Mouse (Mus musculus): Measurements from ENCODE around the gene Myom1.

The Myom1 gene

DNA sequence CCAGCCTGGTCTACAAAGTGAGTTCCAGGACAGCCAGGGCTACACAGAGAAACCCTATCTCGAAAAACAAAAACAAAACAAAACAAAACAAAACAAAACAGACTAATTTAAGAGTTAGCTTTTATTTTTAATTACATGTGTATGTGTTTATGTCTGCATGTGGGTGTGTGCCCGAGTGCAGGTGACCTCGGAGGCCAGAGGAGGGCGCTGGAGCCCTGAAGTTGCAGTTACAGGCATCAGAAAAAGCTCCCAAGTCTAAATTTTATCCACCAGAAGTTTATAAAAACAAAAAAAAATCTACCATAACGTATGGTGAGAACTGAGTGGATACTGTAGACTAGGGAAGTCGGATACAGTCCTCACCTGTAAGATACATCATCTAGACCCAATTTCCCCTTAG, 24.6 kb upstream of the Myom1 start:
- no peaks in the 10 kb centered on the region for H3K27me3 ChIP-seq (ENCODE audit: insufficient read depth, low read length)
- H3K4me1 ChIP-seq (replicated peaks; ENCODE audit: low read depth, low read length), result peaks cover 60% of the 10 kb centered on the region
- TF ChIP-seq CTCF (conservative IDR thresholded peaks at IDR 0.05; ENCODE audit: low read length), result peak; percentile 56
- TF ChIP-seq NANOG (IDR thresholded peaks at IDR 0.05; ENCODE audit: borderline replicate concordance, low read length), result no peak
- no peak for TF ChIP-seq POU5F1 (IDR thresholded peaks at IDR 0.05; ENCODE audit: borderline replicate concordance, low read length)

GRCm38 (mm10) chr17:70979345-70980223, 22.8 kb upstream of the Myom1 start:
- peaks cover 79% of the 10 kb centered on the region for H3K36me3 ChIP-seq (ENCODE audit: insufficient read depth, low read length)
- TF ChIP-seq POU5F1 (IDR thresholded peaks at IDR 0.05; ENCODE audit: borderline replicate concordance, low read length) (no peak), CTCF (conservative IDR thresholded peaks at IDR 0.05; ENCODE audit: low read length) (0 out of 2 replicates have a peak, but pooled peaks have one; percentile 5)
- 0 out of 2 replicates have a peak overlapping the region, but pooled peaks have one; percentile 10 for H3K4me3 ChIP-seq (replicated peaks; ENCODE audit: low read length)
- H3K9me3 ChIP-seq (ENCODE audit: low read length), result no peaks in the 10 kb centered on the region
- H3K4me1 ChIP-seq (replicated peaks; ENCODE audit: low read depth, low read length), result peaks cover 69% of the 10 kb centered on the region
- no peaks in the 10 kb centered on the region for H3K27me3 ChIP-seq (ENCODE audit: insufficient read depth, low read length)

More for the DNA sequence above, 24.6 kb upstream of the Myom1 start:
- H3K9me3 ChIP-seq (ENCODE audit: low read length), result no peaks in the 10 kb centered on the region
- H3K4me3 ChIP-seq (replicated peaks; ENCODE audit: low read length), result no peak overlapping the region
- H3K36me3 ChIP-seq (ENCODE audit: insufficient read depth, low read length), result peaks cover 76% of the 10 kb centered on the region

DNA sequence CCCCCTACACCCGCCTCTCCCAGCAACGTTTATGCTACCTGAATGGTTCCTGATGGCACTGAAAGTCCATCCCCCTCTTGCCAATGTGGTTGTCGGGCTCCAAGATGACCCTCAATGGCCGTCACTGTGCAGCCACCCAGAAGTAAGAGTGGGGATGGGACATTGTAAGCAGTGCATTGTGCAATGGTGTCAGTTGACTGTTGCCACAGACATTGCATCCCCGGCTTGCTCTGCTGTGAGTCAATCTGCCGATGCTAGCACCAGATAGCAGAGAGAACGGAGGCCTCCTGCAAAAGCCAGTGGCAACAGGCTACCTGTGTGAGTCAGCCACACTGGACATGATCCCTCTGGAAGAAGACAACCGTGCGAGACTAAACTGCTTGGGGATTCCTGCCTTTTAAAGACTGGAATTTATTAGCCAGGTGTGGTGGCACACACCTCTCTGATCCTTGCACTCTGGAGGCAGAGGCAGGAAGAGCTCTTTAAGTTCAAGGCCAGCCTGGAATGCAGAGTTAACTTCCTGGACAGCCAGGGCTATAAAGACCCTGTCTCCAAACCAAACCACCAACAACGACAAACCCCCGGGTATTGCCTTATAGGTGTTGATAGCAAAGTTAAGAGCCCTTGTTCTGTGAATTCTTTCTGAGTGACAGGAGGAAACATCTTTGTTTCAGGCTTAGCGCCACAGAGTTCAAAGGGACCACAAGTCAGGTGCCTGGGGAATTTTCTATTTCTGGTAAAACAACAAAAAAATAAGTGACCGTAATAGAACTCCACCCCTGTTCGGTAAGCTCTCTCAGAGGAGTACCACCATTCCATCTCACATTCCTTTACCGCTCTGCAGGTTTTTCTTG, 16.7 kb upstream of the Myom1 start:
- no peaks in the 10 kb centered on the region for H3K9me3 ChIP-seq (ENCODE audit: low read length)
- TF ChIP-seq NANOG (IDR thresholded peaks at IDR 0.05; ENCODE audit: borderline replicate concordance, low read length) (no peak), CTCF (conservative IDR thresholded peaks at IDR 0.05; ENCODE audit: low read length) (no peak), POU5F1 (IDR thresholded peaks at IDR 0.05; ENCODE audit: borderline replicate concordance, low read length) (no peak)
- no peaks in the 10 kb centered on the region for H3K27me3 ChIP-seq (ENCODE audit: insufficient read depth, low read length)
- peaks cover 84% of the 10 kb centered on the region for H3K4me1 ChIP-seq (replicated peaks; ENCODE audit: low read depth, low read length)
- H3K36me3 ChIP-seq (ENCODE audit: insufficient read depth, low read length), result peaks cover 79% of the 10 kb centered on the region
- H3K4me3 ChIP-seq (replicated peaks; ENCODE audit: low read length), result peak overlapping the region; percentile 26; the same call in 1 of the 2 replicates

- peaks cover 73% of the 10 kb centered on the region for H3K36me3 ChIP-seq (ENCODE audit: insufficient read depth, low read length)
- H3K4me1 ChIP-seq (replicated peaks; ENCODE audit: low read depth, low read length), result peaks cover 86% of the 10 kb centered on the region
- H3K9me3 ChIP-seq (ENCODE audit: low read length), result no peaks in the 10 kb centered on the region
- no peak for TF ChIP-seq POU5F1 (IDR thresholded peaks at IDR 0.05; ENCODE audit: borderline replicate concordance, low read length)
- TF ChIP-seq CTCF (conservative IDR thresholded peaks at IDR 0.05; ENCODE audit: low read length), result no peak
- TF ChIP-seq NANOG (IDR thresholded peaks at IDR 0.05; ENCODE audit: borderline replicate concordance, low read length), result no peak
- peak overlapping the region; percentile 26; the same call in 1 of the 2 replicates for H3K4me3 ChIP-seq (replicated peaks; ENCODE audit: low read length)
- no peaks in the 10 kb centered on the region for H3K27me3 ChIP-seq (ENCODE audit: insufficient read depth, low read length)
These were observed 16.1 kb upstream of the Myom1 start for GRCm38 (mm10) chr17:70986355-70986740.

DNA sequence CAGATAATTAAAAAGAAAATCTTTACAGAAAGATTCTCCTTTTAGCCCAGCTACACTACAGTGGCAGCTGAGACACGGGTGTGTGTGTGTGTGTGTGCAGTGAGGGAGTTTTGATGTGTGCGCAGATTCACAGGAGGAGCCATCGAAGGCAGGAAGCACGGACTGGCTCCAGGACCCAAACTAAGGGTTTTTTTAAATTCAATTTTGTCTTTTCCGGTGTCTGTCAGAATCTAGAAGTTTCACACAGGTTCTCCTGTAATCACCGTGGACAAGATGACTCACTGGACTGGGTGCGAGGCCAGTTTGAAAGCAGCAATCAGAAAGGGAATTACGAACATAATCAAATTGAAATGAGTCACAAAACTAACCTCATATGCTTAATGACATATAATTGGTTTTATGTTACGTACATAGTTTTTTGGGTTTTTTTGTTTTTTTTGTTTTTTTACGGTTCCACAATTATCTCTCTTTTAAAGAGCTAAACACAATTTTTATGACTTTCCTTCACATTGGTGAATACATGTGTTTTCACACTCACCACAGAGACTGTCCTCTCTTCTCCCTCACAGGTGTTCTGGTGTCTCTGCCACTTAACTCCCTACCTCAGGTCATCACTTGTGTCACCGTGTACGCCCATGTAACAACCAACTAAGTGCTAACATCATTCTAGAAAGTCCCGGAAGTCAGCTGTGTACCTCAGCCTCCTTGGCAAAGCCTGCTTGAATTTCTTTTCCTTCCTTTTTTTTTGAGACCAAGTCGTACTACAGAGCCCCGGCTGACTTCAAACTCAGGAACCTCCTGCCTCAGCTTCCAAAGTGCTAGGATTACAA, 15.4 kb upstream of the Myom1 start:
- peaks cover 86% of the 10 kb centered on the region for H3K4me1 ChIP-seq (replicated peaks; ENCODE audit: low read depth, low read length)
- peaks cover 71% of the 10 kb centered on the region for H3K36me3 ChIP-seq (ENCODE audit: insufficient read depth, low read length)
- no peak for TF ChIP-seq NANOG (IDR thresholded peaks at IDR 0.05; ENCODE audit: borderline replicate concordance, low read length)
- no peak for TF ChIP-seq CTCF (conservative IDR thresholded peaks at IDR 0.05; ENCODE audit: low read length)
- TF ChIP-seq POU5F1 (IDR thresholded peaks at IDR 0.05; ENCODE audit: borderline replicate concordance, low read length), result no peak
- H3K27me3 ChIP-seq (ENCODE audit: insufficient read depth, low read length), result no peaks in the 10 kb centered on the region
- no peaks in the 10 kb centered on the region for H3K9me3 ChIP-seq (ENCODE audit: low read length)
- H3K4me3 ChIP-seq (replicated peaks; ENCODE audit: low read length), result 0 out of 2 replicates have a peak overlapping the region, but pooled peaks have one; percentile 8

- peaks cover 85% of the 10 kb centered on the region for H3K4me1 ChIP-seq (replicated peaks; ENCODE audit: low read depth, low read length)
- peaks cover 70% of the 10 kb centered on the region for H3K36me3 ChIP-seq (ENCODE audit: insufficient read depth, low read length)
- H3K4me3 ChIP-seq (replicated peaks; ENCODE audit: low read length), result peak overlapping the region; percentile 96
- no peak for TF ChIP-seq CTCF (conservative IDR thresholded peaks at IDR 0.05; ENCODE audit: low read length)
- no peak for TF ChIP-seq NANOG (IDR thresholded peaks at IDR 0.05; ENCODE audit: borderline replicate concordance, low read length)
- TF ChIP-seq POU5F1 (IDR thresholded peaks at IDR 0.05; ENCODE audit: borderline replicate concordance, low read length), result no peak
- H3K9me3 ChIP-seq (ENCODE audit: low read length), result no peaks in the 10 kb centered on the region
- H3K27me3 ChIP-seq (ENCODE audit: insufficient read depth, low read length), result no peaks in the 10 kb centered on the region
These were observed 14.1 kb upstream of the Myom1 start for GRCm38 (mm10) chr17:70988337-70988767.

DNA sequence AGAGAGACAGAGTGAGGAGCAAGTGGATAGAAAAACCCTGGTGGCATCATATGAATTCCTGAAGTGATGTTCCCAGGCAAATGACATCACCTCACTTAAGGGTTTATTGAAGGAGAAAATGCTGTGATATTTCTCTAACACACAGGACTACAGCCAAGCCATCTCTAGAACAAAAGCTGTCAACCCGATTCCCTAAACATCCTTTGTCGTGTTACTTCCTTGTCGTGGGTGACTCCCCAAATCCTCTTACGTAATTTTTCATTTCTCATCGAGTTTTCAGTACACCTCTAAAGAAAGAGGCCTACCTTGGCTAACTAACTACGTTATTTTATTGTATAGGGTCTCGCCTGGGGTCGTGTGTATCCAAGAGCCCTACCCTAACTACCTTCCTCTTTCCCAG, 13.0 kb upstream of the Myom1 start:
- TF ChIP-seq NANOG (IDR thresholded peaks at IDR 0.05; ENCODE audit: borderline replicate concordance, low read length), result no peak
- no peak for TF ChIP-seq POU5F1 (IDR thresholded peaks at IDR 0.05; ENCODE audit: borderline replicate concordance, low read length)
- no peak for TF ChIP-seq CTCF (conservative IDR thresholded peaks at IDR 0.05; ENCODE audit: low read length)
- H3K9me3 ChIP-seq (ENCODE audit: low read length), result no peaks in the 10 kb centered on the region
- H3K4me3 ChIP-seq (replicated peaks; ENCODE audit: low read length), result peak overlapping the region; percentile 96
- peaks cover 85% of the 10 kb centered on the region for H3K4me1 ChIP-seq (replicated peaks; ENCODE audit: low read depth, low read length)
- H3K27me3 ChIP-seq (ENCODE audit: insufficient read depth, low read length), result no peaks in the 10 kb centered on the region
- peaks cover 70% of the 10 kb centered on the region for H3K36me3 ChIP-seq (ENCODE audit: insufficient read depth, low read length)
